Mouse (Mus musculus): ENCODE measurements at regions not wholly inside any gene's neighbourhood (a gene's known extent, or its start where the extent isn't known, plus 50 kb on each side); places are given as distances from the start of the nearest gene placed in this dataset.
A peak's percentile ranks its signal among the peaks of the same experiment; 100 is the strongest.
"Not testable (repeated sequence)": the region's sequence is repeated elsewhere in the genome, so short reads cannot be mapped to it uniquely, and the experiment has no call there.

DNA sequence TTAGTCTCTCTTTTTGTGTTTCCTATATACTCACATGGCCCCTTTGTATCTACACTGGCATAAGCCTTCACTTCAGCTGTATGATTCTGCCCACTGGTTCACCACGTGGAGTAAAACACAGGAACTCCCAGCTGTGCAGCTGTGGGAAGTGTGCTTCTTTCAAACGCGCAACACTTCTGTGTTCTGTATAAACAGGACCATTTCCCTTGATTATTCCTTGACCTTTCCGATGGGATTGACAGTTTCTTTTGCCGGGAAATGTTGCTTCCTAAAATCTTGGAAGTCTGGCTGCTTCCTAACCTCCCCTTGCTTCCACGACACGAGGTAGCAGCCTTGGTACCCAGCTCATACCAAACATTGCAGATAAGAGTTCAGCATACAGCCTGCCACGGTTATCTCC lies 618.7 kb upstream of the Igfbp3 start:
- DNase-seq, result no peak
- no peak for TF ChIP-seq CTCF (IDR thresholded peaks at IDR 0.05)
- no peak overlapping the region for H3K4me3 ChIP-seq
- no peak overlapping the region for H3K27ac ChIP-seq
- intact Hi-C loops (cut with DNase I), result no loop called here

- Histone ChIP-seq H3K4me3 (no peak overlapping the region), H3K27ac (no peak overlapping the region)
- no peak for DNase-seq
- intact Hi-C loops (cut with DNase I), result no loop called here
- no peak for TF ChIP-seq CTCF (IDR thresholded peaks at IDR 0.05)
Observed at GRCm38 (mm10) chr11:7829770-7830169, 616.0 kb upstream of the Igfbp3 start.

GRCm38 (mm10) chr11:7828001-7828400 lies 614.3 kb upstream of the Igfbp3 start:
- intact Hi-C loops (cut with DNase I), result no loop called here
- Histone ChIP-seq H3K4me3 (no peak overlapping the region), H3K27ac (no peak overlapping the region)
- no peak for DNase-seq
- no peak for TF ChIP-seq CTCF (IDR thresholded peaks at IDR 0.05)

DNA sequence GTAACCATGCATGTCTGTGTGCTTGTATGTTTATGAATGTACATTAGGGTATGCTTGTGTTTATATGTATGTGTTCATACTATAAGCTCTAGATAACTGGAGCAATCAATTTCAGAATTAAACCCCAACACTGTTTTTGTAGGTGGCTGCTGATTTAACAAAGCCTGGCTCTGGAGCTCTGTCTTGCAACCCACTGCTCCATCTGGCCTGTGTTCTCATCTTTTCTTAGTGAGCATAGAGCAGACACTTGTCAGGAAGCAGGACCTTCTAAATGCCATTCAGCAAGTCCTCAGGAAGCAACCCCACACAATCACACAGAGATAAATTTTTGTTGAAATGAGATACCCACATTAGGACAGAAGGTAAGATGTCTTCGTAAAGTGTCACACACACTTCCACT lies 613.7 kb upstream of the Igfbp3 start:
- no peak for TF ChIP-seq CTCF (IDR thresholded peaks at IDR 0.05)
- no peak overlapping the region for H3K4me3 ChIP-seq
- no peak for DNase-seq
- intact Hi-C loops (cut with DNase I), result no loop called here
- no peak overlapping the region for H3K27ac ChIP-seq

DNA sequence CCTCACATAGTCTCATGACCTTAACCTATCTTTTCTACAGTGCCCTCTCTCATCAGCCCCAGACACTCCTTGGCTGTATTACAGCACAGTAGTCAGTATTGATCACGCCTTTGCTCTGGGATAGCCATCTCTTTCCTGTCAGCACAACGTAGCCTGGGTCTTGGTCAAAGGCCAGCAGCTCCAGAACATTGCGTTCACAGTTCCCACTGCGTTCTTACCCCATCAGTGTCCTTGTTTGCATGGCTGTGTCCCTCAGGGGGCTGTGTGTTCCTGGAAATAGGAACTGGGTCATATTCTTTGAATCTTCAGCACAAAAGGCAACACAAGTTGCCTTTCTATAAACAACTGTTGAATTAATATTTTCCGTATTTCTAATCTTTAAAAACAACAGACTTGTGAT lies 602.0 kb upstream of the Igfbp3 start:
- peak; percentile 71 for DNase-seq
- no peak overlapping the region for H3K4me3 ChIP-seq
- H3K27ac ChIP-seq, result peak overlapping the region; percentile 40
- no peak for TF ChIP-seq CTCF (IDR thresholded peaks at IDR 0.05)
- intact Hi-C loops (cut with DNase I), result no loop called here

DNA sequence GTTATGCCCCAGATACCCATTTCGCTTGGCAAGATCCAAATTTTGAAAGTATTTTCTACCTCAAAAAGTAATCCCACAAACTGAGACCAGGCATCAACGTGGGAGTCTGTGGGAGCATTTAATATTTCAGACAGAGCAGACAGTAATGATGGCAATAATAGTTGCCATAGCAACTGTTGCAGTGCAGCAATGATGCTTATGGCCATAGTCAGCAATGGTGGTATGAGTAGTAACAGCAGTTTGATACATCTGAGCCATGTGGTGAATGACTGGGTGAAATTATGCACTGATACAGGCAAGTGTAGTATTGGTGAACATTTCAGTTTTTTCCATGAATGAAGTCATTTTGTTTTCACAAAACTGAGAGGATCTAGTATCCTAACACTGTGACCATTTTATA lies 600.8 kb upstream of the Igfbp3 start:
- TF ChIP-seq CTCF (IDR thresholded peaks at IDR 0.05), result no peak

GRCm38 (mm10) chr11:7812436-7812835 lies 598.7 kb upstream of the Igfbp3 start:
- H3K27ac ChIP-seq, result no peak overlapping the region
- no peak for DNase-seq
- intact Hi-C loops (cut with DNase I), result no loop called here
- TF ChIP-seq CTCF (IDR thresholded peaks at IDR 0.05), result no peak
- H3K4me3 ChIP-seq, result no peak overlapping the region

More for the DNA sequence above, 600.8 kb upstream of the Igfbp3 start:
- DNase-seq, result no peak
- Histone ChIP-seq H3K4me3 (no peak overlapping the region), H3K27ac (no peak overlapping the region)
- intact Hi-C loops (cut with DNase I), result no loop called here

DNA sequence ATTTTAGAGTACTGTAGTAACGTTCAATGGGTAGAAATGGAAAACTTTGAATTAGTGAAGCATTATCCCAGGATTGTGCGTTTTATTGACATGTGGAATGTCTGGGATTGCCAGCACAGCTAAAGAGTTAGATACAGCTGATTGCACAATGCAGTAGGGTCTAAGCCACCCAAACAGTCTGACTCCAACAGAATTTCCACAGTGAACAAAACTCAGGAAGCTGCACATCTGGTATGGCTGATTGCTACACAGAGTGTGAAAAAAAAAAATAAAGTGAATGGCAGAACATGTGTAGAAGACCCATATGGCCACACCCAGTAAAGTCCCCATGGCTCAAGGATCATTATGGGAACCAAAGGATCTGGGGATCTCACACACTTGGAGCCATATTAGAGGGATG lies 596.0 kb upstream of the Igfbp3 start:
- DNase-seq, result no peak
- no peak overlapping the region for H3K4me3 ChIP-seq
- intact Hi-C loops (cut with DNase I), result no loop called here
- TF ChIP-seq CTCF (IDR thresholded peaks at IDR 0.05), result no peak
- no peak overlapping the region for H3K27ac ChIP-seq

DNA sequence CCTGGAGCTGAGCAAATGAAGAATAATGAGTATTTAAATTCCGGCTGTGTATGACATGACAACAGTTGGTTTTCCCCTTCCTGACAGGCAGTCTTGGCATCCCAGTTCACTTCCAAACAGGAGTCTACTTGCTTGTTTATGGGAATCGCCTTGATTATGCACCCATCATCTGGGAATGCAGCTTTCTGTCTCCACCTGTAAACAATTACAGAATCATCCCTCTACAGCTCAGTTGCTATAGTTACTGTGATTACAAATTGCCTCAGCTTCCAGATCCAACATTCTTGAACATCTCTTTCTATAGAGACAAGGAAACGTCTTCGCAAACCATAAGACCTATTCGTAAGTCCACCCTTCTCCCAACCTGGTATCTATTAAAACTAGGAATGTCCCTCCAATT lies 582.6 kb upstream of the Igfbp3 start:
- intact Hi-C loops (cut with DNase I), result no loop called here
- Histone ChIP-seq H3K4me3 (no peak overlapping the region), H3K27ac (no peak overlapping the region)
- DNase-seq, result no peak
- no peak for TF ChIP-seq CTCF (IDR thresholded peaks at IDR 0.05)

DNA sequence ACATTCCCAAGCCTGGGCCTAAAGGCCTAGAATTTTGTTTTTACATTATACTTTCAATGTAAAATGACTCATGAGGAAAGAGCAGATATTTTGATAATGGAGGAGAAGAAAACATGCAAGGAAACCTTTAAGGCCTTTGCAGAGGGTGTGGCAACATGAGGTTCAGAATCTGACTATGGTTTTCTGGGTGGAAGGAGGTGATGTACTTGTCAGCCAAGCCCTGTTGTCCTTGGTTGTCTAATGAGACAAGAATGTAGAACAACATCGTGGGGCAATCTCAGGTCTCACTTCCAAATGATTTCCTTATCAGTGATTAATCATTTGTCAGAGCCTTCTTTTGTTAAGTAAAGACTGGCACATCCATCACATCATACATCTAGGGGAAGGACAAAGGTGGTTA lies 580.5 kb upstream of the Igfbp3 start:
- no peak for TF ChIP-seq CTCF (IDR thresholded peaks at IDR 0.05)

GRCm38 (mm10) chr11:7780476-7781112 lies 566.9 kb upstream of the Igfbp3 start:
- no peak overlapping the region for H3K27ac ChIP-seq
- H3K4me3 ChIP-seq, result no peak overlapping the region
- peak; percentile 32 for DNase-seq
- intact Hi-C loops (cut with DNase I), result no loop called here
- TF ChIP-seq CTCF (IDR thresholded peaks at IDR 0.05), result no peak

More for the DNA sequence above, 580.5 kb upstream of the Igfbp3 start:
- no peak for DNase-seq
- intact Hi-C loops (cut with DNase I), result no loop called here
- Histone ChIP-seq H3K27ac (no peak overlapping the region), H3K4me3 (no peak overlapping the region)

GRCm38 (mm10) chr11:7775361-7775760 lies 561.6 kb upstream of the Igfbp3 start:
- DNase-seq; intact Hi-C loops (cut with DNase I); H3K27ac ChIP-seq; H3K4me3 ChIP-seq: not testable (repeated sequence)

GRCm38 (mm10) chr11:7765303-7765702 lies 551.6 kb upstream of the Igfbp3 start:
- no peak for DNase-seq
- Histone ChIP-seq H3K4me3 (no peak overlapping the region), H3K27ac (no peak overlapping the region)
- no peak for TF ChIP-seq CTCF (IDR thresholded peaks at IDR 0.05)
- intact Hi-C loops (cut with DNase I), result no loop called here

GRCm38 (mm10) chr11:7758862-7759467 lies 545.2 kb upstream of the Igfbp3 start:
- Histone ChIP-seq H3K27ac (no peak overlapping the region), H3K4me3 (no peak overlapping the region)
- no peak for TF ChIP-seq CTCF (IDR thresholded peaks at IDR 0.05)
- intact Hi-C loops (cut with DNase I), result no loop called here
- no peak for DNase-seq
